Mouse (Mus musculus): ENCODE results near the gene Fam3a.
A peak's percentile ranks its signal among the peaks of the same experiment; 100 is the strongest.
"Not testable (repeated sequence)": the region's sequence is repeated elsewhere in the genome, so short reads cannot be mapped to it uniquely, and the experiment has no call there.

Fam3a gene

GRCm38 (mm10) chrX:74392535-74393443 is at the start of gene Fam3a, which contains the start of gene Ikbkg:
Fam3a (minus strand) TSS chrX:74393272.
Ikbkg (plus strand) TSS chrX:74393290.
- DNase-seq (ENCODE audit: low read depth, low spot score), result peak; percentile 70

- peak; percentile 76 for DNase-seq (ENCODE audit: low read depth, low spot score)
Measured at GRCm38 (mm10) chrX:74429290-74429821, 36.3 kb upstream of the Fam3a start.

GRCm38 (mm10) chrX:74428826-74429276 is 35.8 kb upstream of the Fam3a start, which contains the start of gene G6pdx:
G6pdx (minus strand) TSS chrX:74429194.
- DNase-seq (ENCODE audit: low read depth, low spot score), result peak; percentile 73

GRCm38 (mm10) chrX:74428146-74428825 is 35.2 kb upstream of the Fam3a start:
- no peak for DNase-seq (ENCODE audit: low read depth, low spot score)

GRCm38 (mm10) chrX:74427116-74427515 is 34.0 kb upstream of the Fam3a start:
- DNase-seq (ENCODE audit: low read depth, low spot score), result no peak

GRCm38 (mm10) chrX:74426256-74426655 is 33.2 kb upstream of the Fam3a start:
- DNase-seq (ENCODE audit: low read depth, low spot score), result no peak

GRCm38 (mm10) chrX:74425195-74425594 is 32.1 kb upstream of the Fam3a start:
- no peak for DNase-seq (ENCODE audit: low read depth, low spot score)

- no peak for DNase-seq (ENCODE audit: low read depth, low spot score)
Measured at GRCm38 (mm10) chrX:74424443-74424842, 31.4 kb upstream of the Fam3a start.

- DNase-seq (ENCODE audit: low read depth, low spot score), result peak; percentile 63
Measured at GRCm38 (mm10) chrX:74413377-74413776, 20.3 kb upstream of the Fam3a start.

- no peak for DNase-seq (ENCODE audit: low read depth, low spot score)
Measured at GRCm38 (mm10) chrX:74408340-74408739, 15.3 kb upstream of the Fam3a start.

GRCm38 (mm10) chrX:74400136-74400535 is 7.1 kb upstream of the Fam3a start:
- no peak for DNase-seq (ENCODE audit: low read depth, low spot score)

GRCm38 (mm10) chrX:74388153-74388552 is 4.9 kb downstream of the Fam3a start:
- no peak for DNase-seq (ENCODE audit: low read depth, low spot score)

- no peak for DNase-seq (ENCODE audit: low read depth, low spot score)
Measured at GRCm38 (mm10) chrX:74384451-74384850, 8.6 kb downstream of the Fam3a start.

- DNase-seq (ENCODE audit: low read depth, low spot score), result peak; percentile 62
Measured at GRCm38 (mm10) chrX:74372888-74373549, 20.1 kb downstream of the Fam3a start, which contains the start of the genes Ubl4a and Slc10a3. Ubl4a (minus strand) TSS chrX:74373218. Slc10a3 (minus strand) TSS chrX:74373349.

GRCm38 (mm10) chrX:74368209-74368909 is 24.7 kb downstream of the Fam3a start:
- DNase-seq (ENCODE audit: low read depth, low spot score), result peak; percentile 6

GRCm38 (mm10) chrX:74367512-74367911 is 25.6 kb downstream of the Fam3a start:
- DNase-seq (ENCODE audit: low read depth, low spot score), result no peak

GRCm38 (mm10) chrX:74359171-74359570 is 33.9 kb downstream of the Fam3a start:
- DNase-seq (ENCODE audit: low read depth, low spot score), result no peak

GRCm38 (mm10) chrX:74357069-74357468 is 36.0 kb downstream of the Fam3a start:
- DNase-seq (ENCODE audit: low read depth, low spot score), result not testable (repeated sequence)

- DNase-seq (ENCODE audit: low read depth, low spot score), result peak; percentile 60
Measured at GRCm38 (mm10) chrX:74353467-74353770, 39.7 kb downstream of the Fam3a start, which contains the start of gene Lage3. Lage3 (minus strand) TSS chrX:74353618.

- no peak for DNase-seq (ENCODE audit: low read depth, low spot score)
Measured at GRCm38 (mm10) chrX:74352645-74353466, 40.2 kb downstream of the Fam3a start.
